Mouse (Mus musculus): ENCODE results near the gene Col18a1.
A peak's percentile ranks its signal among the peaks of the same experiment; 100 is the strongest.

Col18a1 gene

DNA sequence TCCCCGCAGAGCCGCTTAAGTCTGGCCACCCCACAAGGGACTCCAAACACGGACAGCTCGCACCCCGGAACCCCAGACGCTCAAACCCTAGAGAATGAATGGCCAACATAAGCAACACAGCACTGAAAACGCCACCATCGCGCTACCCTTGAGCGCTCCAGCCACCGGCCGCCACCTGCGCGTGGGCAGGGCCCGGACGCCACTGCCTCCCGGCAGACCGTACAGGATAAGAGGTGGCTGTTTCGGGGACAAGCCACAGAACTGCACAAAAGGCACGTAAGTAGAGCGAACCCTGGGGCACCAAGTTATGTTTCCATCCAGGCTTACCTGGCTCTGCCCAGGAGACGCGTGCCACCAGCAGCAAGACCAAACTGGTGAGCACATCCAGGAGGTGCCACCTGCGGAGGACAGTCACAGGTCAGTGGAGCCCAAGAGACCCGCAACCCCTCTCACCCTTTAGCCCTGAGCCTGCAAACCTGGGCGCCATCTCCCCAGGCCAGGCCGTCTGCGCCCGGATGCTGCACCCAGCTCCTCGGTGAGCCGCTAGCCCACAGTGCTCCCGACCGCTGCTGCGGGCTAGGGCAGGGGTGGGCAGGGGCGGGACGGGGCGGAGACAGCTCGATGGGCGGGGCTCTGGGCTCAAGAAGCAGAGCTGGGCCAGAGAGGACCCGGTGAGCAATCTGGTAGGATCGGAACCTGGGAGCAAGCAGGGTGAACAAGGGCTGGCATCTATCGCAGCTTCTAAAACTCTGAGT lies at the start of gene Col18a1:
Col18a1 (minus strand) TSS at position 586 of the 755 bp plus-strand sequence.
- DNase-seq (ENCODE audit: low spot score in 2 of 2), result no peak

- DNase-seq (ENCODE audit: low spot score in 2 of 2), result no peak
These were observed 49.3 kb upstream of the Col18a1 start for GRCm38 (mm10) chr10:77215641-77216040.

DNA sequence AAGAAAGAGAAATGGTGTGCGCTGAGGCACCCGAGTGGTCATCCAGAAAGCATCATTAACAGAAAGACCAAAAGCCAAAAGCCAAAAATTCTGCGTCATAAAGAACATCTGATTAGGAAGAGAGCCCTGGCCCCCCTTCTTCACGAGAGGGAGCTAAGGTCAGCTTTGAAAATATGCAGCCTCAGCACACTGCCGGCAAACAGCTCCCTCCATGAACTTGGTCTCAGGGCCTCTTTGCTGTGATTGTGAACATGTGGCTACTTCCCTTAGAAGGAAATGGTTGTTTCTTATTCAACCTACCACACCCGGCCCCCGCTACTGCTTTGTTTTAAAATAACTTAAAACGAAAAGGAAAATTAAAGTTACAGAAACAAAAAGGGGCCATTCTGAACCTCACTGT lies 48.2 kb upstream of the Col18a1 start:
- DNase-seq (ENCODE audit: low spot score in 2 of 2), result no peak

GRCm38 (mm10) chr10:77213483-77213882 lies 47.1 kb upstream of the Col18a1 start:
- DNase-seq (ENCODE audit: low spot score in 2 of 2), result no peak

DNA sequence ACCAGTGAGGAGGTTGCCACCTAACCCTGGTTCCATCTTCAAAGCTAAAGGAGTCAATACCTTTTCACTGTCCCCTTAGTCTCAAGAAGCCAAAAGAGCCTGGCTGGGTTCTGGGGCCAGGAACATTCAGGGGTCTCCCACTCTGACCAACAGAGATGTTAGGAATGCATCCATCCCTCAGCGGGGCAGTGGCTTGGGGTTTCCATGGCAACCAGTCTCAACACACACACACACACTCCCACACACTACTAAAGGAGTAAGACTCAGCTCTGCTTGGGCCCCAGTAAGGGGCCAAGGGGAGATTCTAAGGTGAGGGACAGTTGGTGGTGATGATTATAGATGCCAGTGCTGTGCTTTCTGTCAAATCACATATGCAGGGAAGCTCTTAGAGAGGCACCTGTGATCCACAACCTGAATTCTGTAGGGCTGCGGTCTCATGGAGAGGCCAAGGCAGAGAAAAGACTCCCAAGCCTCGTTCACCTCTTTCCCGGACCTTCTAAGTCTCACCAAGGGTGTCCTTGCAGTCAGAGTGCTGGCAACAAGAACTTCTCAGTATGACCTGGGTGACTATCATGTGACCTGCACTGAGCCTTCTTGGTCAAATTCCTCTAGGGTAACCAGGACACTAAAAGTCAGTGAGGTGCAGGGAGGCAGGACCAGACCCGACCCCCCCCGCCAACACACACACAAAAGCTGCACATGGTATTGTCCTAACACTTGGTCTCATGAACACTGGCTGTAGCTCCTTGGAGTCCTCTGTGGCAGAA lies 46.2 kb upstream of the Col18a1 start:
- no peak for DNase-seq (ENCODE audit: low spot score in 2 of 2)

DNA sequence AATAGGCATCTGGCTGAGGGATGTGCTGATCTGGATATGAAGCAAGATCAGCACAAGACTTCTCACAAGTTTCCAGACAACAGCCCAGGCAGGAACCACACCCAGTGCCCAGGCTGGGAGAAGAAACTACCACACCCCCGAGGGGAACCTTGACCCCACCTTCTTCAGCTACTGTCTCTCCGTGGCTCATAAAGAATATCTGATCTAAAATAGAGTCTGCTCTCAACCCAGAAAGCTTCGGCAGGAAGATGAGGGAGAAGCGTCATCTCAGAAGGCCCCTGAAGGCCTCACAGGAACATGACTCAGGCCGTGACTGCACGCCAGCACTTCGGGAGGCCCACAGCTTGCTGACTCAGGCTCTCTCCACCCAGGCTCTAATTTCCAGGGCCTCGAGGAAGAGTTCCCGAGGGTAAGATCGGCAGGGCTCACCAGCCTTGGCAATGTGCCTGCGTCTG lies 44.8 kb upstream of the Col18a1 start:
- peak; percentile 40 to 50 for DNase-seq (ENCODE audit: low spot score in 2 of 2)

DNA sequence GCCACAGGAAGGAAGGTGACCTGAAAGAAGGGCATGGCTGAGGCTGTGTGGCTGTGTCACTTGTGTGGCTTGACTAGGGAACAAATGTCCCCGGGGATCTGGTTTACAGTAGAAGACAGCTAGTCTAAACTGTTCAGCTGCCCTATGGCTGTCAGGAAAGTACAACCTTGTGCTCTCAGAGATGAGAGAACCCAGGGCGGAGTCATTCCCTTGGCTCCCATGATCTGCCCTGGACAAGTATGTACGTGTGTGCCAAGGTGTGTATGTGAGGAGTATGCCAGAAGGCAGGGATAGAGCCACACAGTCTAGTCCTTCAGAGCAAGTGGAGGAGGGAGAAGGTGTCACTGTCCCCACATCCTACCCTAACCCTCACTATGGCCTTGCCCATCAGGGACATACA lies 44.3 kb upstream of the Col18a1 start:
- no peak for DNase-seq (ENCODE audit: low spot score in 2 of 2)

GRCm38 (mm10) chr10:77209261-77209660 lies 42.9 kb upstream of the Col18a1 start:
- no peak for DNase-seq (ENCODE audit: low spot score in 2 of 2)

GRCm38 (mm10) chr10:77206565-77207079 lies 40.3 kb upstream of the Col18a1 start:
- DNase-seq (ENCODE audit: low spot score in 2 of 2), result peak; percentile 71 to 75

DNA sequence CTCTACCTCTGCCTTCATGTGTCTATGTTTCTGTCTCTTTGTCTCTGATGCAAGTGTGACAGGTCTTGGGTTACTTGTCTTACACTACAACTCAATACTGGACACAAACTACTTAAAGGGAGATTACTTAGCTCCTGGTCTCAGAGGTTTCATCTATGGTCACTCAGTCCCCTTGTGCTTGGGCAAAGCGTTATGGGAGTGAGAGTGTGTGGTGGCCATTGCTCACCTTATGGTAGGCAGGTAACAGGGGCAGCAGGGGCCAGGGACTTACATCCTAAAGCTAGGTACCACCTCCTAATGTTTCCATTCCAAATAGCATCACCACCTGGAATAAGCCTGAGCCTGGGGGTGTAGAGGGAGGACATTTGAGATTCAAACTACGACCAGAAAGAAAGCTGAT lies 39.8 kb upstream of the Col18a1 start:
- DNase-seq (ENCODE audit: low spot score in 2 of 2), result no peak

GRCm38 (mm10) chr10:77203960-77204359 lies 37.6 kb upstream of the Col18a1 start:
- DNase-seq (ENCODE audit: low spot score in 2 of 2), result no peak

GRCm38 (mm10) chr10:77201919-77202318 lies 35.6 kb upstream of the Col18a1 start:
- no peak for DNase-seq (ENCODE audit: low spot score in 2 of 2)

- DNase-seq (ENCODE audit: low spot score in 2 of 2), result no peak
These were observed 33.9 kb upstream of the Col18a1 start for GRCm38 (mm10) chr10:77200295-77200694.

DNA sequence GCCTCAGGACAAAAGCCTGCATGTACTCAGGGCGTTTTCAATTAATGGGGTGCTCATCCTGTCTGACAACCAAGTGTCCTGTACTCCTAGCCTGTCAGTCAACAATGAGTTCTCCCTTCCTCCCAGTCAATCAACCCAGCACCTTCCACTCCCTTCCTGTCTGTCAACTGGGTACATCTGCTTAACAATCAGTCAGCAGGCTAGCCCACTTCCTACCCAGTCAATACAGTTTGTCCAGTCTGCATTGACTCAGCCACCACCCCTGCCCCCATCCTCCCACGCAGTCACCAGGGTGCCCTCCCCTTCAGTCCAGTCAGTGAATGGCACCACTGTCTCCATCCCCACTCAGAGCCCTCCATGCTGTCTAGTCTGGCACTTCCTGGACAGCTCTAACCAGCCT lies 32.9 kb upstream of the Col18a1 start:
- no peak for DNase-seq (ENCODE audit: low spot score in 2 of 2)

- no peak for DNase-seq (ENCODE audit: low spot score in 2 of 2)
These were observed 31.3 kb upstream of the Col18a1 start for GRCm38 (mm10) chr10:77197469-77198209.

- DNase-seq (ENCODE audit: low spot score in 2 of 2), result no peak
These were observed 30.3 kb upstream of the Col18a1 start for GRCm38 (mm10) chr10:77196676-77197075.

DNA sequence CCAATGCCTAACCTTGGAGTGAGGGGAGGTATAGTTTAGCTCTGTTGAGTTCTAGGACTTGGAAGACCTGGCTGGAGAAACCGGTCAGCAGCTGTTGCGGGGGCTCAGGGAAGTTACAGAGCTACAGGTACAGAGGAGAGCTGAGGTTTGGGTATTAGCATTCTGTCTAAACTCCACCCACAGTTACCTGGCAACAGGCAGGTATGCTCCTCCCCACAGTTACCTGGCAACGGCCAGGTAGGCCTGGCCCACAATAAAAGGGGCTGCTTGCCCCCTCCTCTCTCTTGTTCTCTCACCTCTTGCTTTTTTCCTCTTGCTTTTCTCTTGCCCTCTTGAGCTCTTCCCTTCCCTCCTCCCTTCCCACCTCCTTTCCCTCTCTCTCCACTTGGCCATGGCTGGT lies 29.8 kb upstream of the Col18a1 start:
- DNase-seq (ENCODE audit: low spot score in 2 of 2), result no peak

- no peak for DNase-seq (ENCODE audit: low spot score in 2 of 2)
These were observed 27.1 kb upstream of the Col18a1 start for GRCm38 (mm10) chr10:77193495-77193894.

- no peak for DNase-seq (ENCODE audit: low spot score in 2 of 2)
These were observed 26.4 kb upstream of the Col18a1 start for GRCm38 (mm10) chr10:77192745-77193144.

- DNase-seq (ENCODE audit: low spot score in 2 of 2), result no peak
These were observed 24.9 kb upstream of the Col18a1 start for GRCm38 (mm10) chr10:77190967-77191915.

- DNase-seq (ENCODE audit: low spot score in 2 of 2), result no peak
These were observed 21.1 kb upstream of the Col18a1 start for GRCm38 (mm10) chr10:77187427-77187826.

All from right cerebral cortex, adult 2 months (tissue).